Mouse (Mus musculus) limb, embryonic 12.5 days (tissue): ENCODE results near the gene Kcng3. TPM values are rescaled to one million over a fixed set of nuclear protein-coding genes. Genes with fewer than 3 reads are reported as not detected.

Experiments
- ATAC-seq: fragments of 200-750 bp; cut with Nextera tagmentation; 2 replicates; pipeline ENCODE4 v1.8.0; 2017; ENCODE audit warnings: low read depth, moderate TSS enrichment; ENCODE audit not compliant: insufficient number of reproducible peaks, insufficient read depth, low FRiP score, low TSS enrichment
- H3K27ac ChIP-seq: fragments of 300-500 bp; sonication (generic); 2 replicates; pipeline ENCODE4 v1.5.1; 2016; ENCODE audit warnings: mild to moderate bottlenecking, moderate library complexity
- H3K27me3 ChIP-seq: fragments of 300-500 bp; sonication (generic); 2 replicates; pipeline ENCODE4 v1.6.1; 2016; ENCODE audit warnings: mild to moderate bottlenecking, moderate library complexity
- H3K36me3 ChIP-seq: fragments of 300-500 bp; sonication (generic); 2 replicates; pipeline ENCODE4 v1.6.1; 2016; ENCODE audit warnings: mild to moderate bottlenecking, moderate library complexity
- H3K4me1 ChIP-seq: fragments of 300-500 bp; sonication (generic); replicated peaks from 2 replicates; pipeline ENCODE4 v1.6.1; 2016
- H3K4me2 ChIP-seq: fragments of 300-500 bp; sonication (generic); 2 replicates; pipeline ENCODE4 v1.6.1; 2016; ENCODE audit warnings: mild to moderate bottlenecking, moderate library complexity
- H3K4me3 ChIP-seq: fragments of 300-500 bp; sonication (generic); replicated peaks from 2 replicates; pipeline ENCODE4 v1.5.1; 2016; ENCODE audit warnings: mild to moderate bottlenecking
- H3K9ac ChIP-seq: fragments of 300-500 bp; sonication (generic); replicated peaks from 2 replicates; pipeline ENCODE4 v1.6.1; 2016; ENCODE audit warnings: mild to moderate bottlenecking, moderate library complexity
- H3K9me3 ChIP-seq: fragments of 300-500 bp; sonication (generic); 2 replicates; pipeline ENCODE4 v1.6.1; 2016; ENCODE audit warnings: mild to moderate bottlenecking, moderate library complexity
- WGBS: fragments of 180-500 bp; shearing (Covaris S2); methylation state at CpG from one replicate; pipeline ENCODE4 v1.1.7; 2016; 5-methylcytosine and 5-hydroxymethylcytosine counted together
- polyA plus RNA-seq: library from polyadenylated mRNA; unstranded; fragments of >200 nt; fragmentation: Nextera tagmentation; extraction: Ambion mirVana; gene quantifications from 2 replicates; pipeline ENCODE4 v1.2.1, GENCODE M21; 2016

The Kcng3 gene
- polyA plus RNA-seq, 1 experiment from 2014 or later: not detected

GRCm38 (mm10) chr17:83547145-83547544 is 84.5 kb downstream of the Kcng3 start:
- Histone ChIP-seq H3K4me3 (no peak overlapping the region), H3K4me2 (no peak overlapping the region), H3K36me3 (no peaks in the 10 kb centered on the region), H3K27me3 (peaks cover 62% of the 10 kb centered on the region), H3K9ac (no peak overlapping the region), H3K27ac (no peak overlapping the region), H3K9me3 (no peaks in the 10 kb centered on the region), H3K4me1 (peaks cover 8% of the 10 kb centered on the region)
- 37% methylated on average over 10 of the region's 10 CpGs for WGBS
- no peak for ATAC-seq

- ATAC-seq: no peak
These were observed 85.6 kb downstream of the Kcng3 start for GRCm38 (mm10) chr17:83545756-83546742.

GRCm38 (mm10) chr17:83545259-83545658 is 86.4 kb downstream of the Kcng3 start:
- Histone ChIP-seq H3K4me3 (peak overlapping the region; percentile 28; the same call in 1 of the 2 replicates), H3K27me3 (peaks cover 62% of the 10 kb centered on the region)
- ATAC-seq: no peak

More at GRCm38 (mm10) chr17:83545756-83546742, 85.6 kb downstream of the Kcng3 start:
- Histone ChIP-seq H3K27ac (no peak overlapping the region), H3K9me3 (no peaks in the 10 kb centered on the region), H3K4me1 (peaks cover 8% of the 10 kb centered on the region), H3K27me3 (peaks cover 62% of the 10 kb centered on the region), H3K36me3 (no peaks in the 10 kb centered on the region), H3K4me2 (peak overlapping the region; percentile 54), H3K9ac (0 out of 2 replicates have a peak overlapping the region, but pooled peaks have one; percentile 0), H3K4me3 (peak overlapping the region; percentile 28)
- WGBS: 5% methylated on average over 35 of the region's 35 CpGs

GRCm38 (mm10) chr17:83542424-83542823 is 89.3 kb downstream of the Kcng3 start:
- no peaks in the 10 kb centered on the region for H3K36me3 ChIP-seq
- no peak overlapping the region for H3K4me2 ChIP-seq
- H3K9me3 ChIP-seq: no peaks in the 10 kb centered on the region
- no peak for ATAC-seq
- H3K4me1 ChIP-seq: peaks cover 15% of the 10 kb centered on the region
- H3K4me3 ChIP-seq: no peak overlapping the region
- no peak overlapping the region for H3K9ac ChIP-seq
- WGBS: 81% methylated on average over 2 of the region's 2 CpGs
- H3K27me3 ChIP-seq: peaks cover 39% of the 10 kb centered on the region
- no peak overlapping the region for H3K27ac ChIP-seq

More at GRCm38 (mm10) chr17:83545259-83545658, 86.4 kb downstream of the Kcng3 start:
- no peaks in the 10 kb centered on the region for H3K36me3 ChIP-seq
- H3K27ac ChIP-seq: no peak overlapping the region
- no peaks in the 10 kb centered on the region for H3K9me3 ChIP-seq
- WGBS: 85% methylated on average over 6 of the region's 6 CpGs
- H3K9ac ChIP-seq: no peak overlapping the region
- peaks cover 8% of the 10 kb centered on the region for H3K4me1 ChIP-seq
- peak overlapping the region; percentile 54 for H3K4me2 ChIP-seq

- H3K36me3 ChIP-seq: no peaks in the 10 kb centered on the region
- H3K27me3 ChIP-seq: peaks cover 9% of the 10 kb centered on the region
- H3K4me2 ChIP-seq: no peak overlapping the region
- no peak overlapping the region for H3K9ac ChIP-seq
- WGBS: 51% methylated on average over 12 of the region's 12 CpGs
- no peak for ATAC-seq
- no peak overlapping the region for H3K4me3 ChIP-seq
- H3K27ac ChIP-seq: no peak overlapping the region
- no peaks in the 10 kb centered on the region for H3K9me3 ChIP-seq
- H3K4me1 ChIP-seq: peaks cover 7% of the 10 kb centered on the region
These were observed 92.2 kb downstream of the Kcng3 start for GRCm38 (mm10) chr17:83539262-83540037.

GRCm38 (mm10) chr17:83538694-83539093 is 93.0 kb downstream of the Kcng3 start:
- H3K27ac ChIP-seq: no peak overlapping the region
- no peaks in the 10 kb centered on the region for H3K36me3 ChIP-seq
- ATAC-seq: no peak
- H3K9me3 ChIP-seq: no peaks in the 10 kb centered on the region
- H3K27me3 ChIP-seq: peaks cover 5% of the 10 kb centered on the region
- H3K4me2 ChIP-seq: no peak overlapping the region
- H3K9ac ChIP-seq: no peak overlapping the region
- H3K4me3 ChIP-seq: no peak overlapping the region
- peaks cover 7% of the 10 kb centered on the region for H3K4me1 ChIP-seq
- 54% methylated on average over 1 of the region's 1 CpGs for WGBS

GRCm38 (mm10) chr17:83538141-83538540 is 93.6 kb downstream of the Kcng3 start:
- peaks cover 7% of the 10 kb centered on the region for H3K4me1 ChIP-seq
- no peak overlapping the region for H3K27ac ChIP-seq
- no peak overlapping the region for H3K9ac ChIP-seq
- peaks cover 5% of the 10 kb centered on the region for H3K27me3 ChIP-seq
- no peak overlapping the region for H3K4me2 ChIP-seq
- ATAC-seq: no peak
- no peaks in the 10 kb centered on the region for H3K9me3 ChIP-seq
- WGBS: 78% methylated on average over 9 of the region's 9 CpGs
- no peak overlapping the region for H3K4me3 ChIP-seq
- H3K36me3 ChIP-seq: no peaks in the 10 kb centered on the region

Other genes starting within 250 kb of the Kcng3 start
- 123 and 127 TPM in 2 replicates for gene Cox7a2l, start 114.6 kb downstream of the Kcng3 start, polyA plus RNA-seq
- 46.2 and 49.8 TPM in 2 replicates for gene Mta3, start 74.3 kb upstream of the Kcng3 start, polyA plus RNA-seq
- 0.35 and 0.94 TPM in 2 replicates for gene Haao, start 216.1 kb upstream of the Kcng3 start, polyA plus RNA-seq